ENCODE assay signal across 13 mouse cellular contexts in the genomic region with DNA sequence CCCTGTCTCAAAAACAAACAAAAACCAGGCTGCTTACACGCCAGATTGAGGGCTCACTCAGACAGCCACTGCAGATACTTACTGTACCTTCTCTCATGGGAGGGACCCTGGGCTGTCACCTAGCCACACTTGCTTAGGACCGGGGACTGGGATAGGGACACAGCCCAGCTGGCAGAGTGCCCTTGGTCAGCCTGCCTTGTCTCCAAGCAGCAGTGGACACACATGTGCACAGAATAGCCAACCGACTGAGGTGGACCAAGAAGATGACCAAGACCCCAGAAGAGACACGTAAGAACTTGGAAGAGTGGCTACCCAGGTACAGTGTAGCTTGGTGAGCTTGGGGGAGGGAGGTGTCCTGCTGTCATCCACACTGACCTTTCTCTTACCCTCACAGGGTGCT. TPM values are rescaled to one million over a fixed set of nuclear protein-coding genes. Genes with fewer than 3 reads are reported as not detected.
A peak's percentile ranks its signal among the peaks of the same experiment; 100 is the strongest.
DNase-seq lines count a peak whose midpoint lies in the region; ATAC-seq lines count a peak whose summit lies in the region.
"Had no signal": no experiment of that assay in that cellular context is flagged by ENCODE, and none has a peak within 500 bp of the region (broad histone marks: within the 10 kb centered on the region; RNA-seq: fewer than 3 reads in every experiment).

No protein-coding gene starts in this region.

- H3K9me3 ChIP-seq in heart, embryonic 10.5 days, result no peaks in the 10 kb centered on the region
- no peaks in the 10 kb centered on the region for H3K9me3 ChIP-seq in embryonic facial prominence, embryonic 11.5 days (replicated peaks; ENCODE audit: control insufficient read depth, low read length)
- H3K9me3 ChIP-seq in intestine, embryonic 14.5 days (ENCODE audit: control insufficient read depth, low read length), result no peaks in the 10 kb centered on the region
- no peaks in the 10 kb centered on the region for H3K9me3 ChIP-seq in lung, embryonic 16.5 days (ENCODE audit: control insufficient read depth, low read length)
- H3K9me3 ChIP-seq: hindbrain, embryonic 15.5 days had no signal

- no peak overlapping the region for H3K4me2 ChIP-seq in embryonic facial prominence, embryonic 11.5 days (ENCODE audit: low read depth, low read length)
- no peak overlapping the region for H3K4me2 ChIP-seq in intestine, embryonic 14.5 days (ENCODE audit: low read length)
- H3K4me2 ChIP-seq in lung, embryonic 16.5 days (ENCODE audit: low read depth, low read length), result no peak overlapping the region
- H3K4me2 ChIP-seq: hindbrain, embryonic 15.5 days had no signal

- peaks cover 33% of the 10 kb centered on the region for H3K36me3 ChIP-seq in heart, embryonic 10.5 days
- no peaks in the 10 kb centered on the region for H3K36me3 ChIP-seq in embryonic facial prominence, embryonic 11.5 days (replicated peaks; ENCODE audit: control insufficient read depth, insufficient read depth, low read depth, low read length)
- H3K36me3 ChIP-seq in intestine, embryonic 14.5 days (ENCODE audit: control insufficient read depth, insufficient read depth, low read length), result peaks cover 13% of the 10 kb centered on the region
- H3K36me3 ChIP-seq in lung, embryonic 16.5 days (ENCODE audit: control insufficient read depth, insufficient read depth, low read length), result peaks cover 5% of the 10 kb centered on the region

- no peak overlapping the region for H3K9ac ChIP-seq in embryonic facial prominence, embryonic 11.5 days (replicated peaks; ENCODE audit: low read length)
- H3K9ac ChIP-seq in intestine, embryonic 14.5 days (ENCODE audit: low read length), result no peak overlapping the region
- H3K9ac ChIP-seq in lung, embryonic 16.5 days (ENCODE audit: low read length), result no peak overlapping the region
- H3K9ac ChIP-seq: hindbrain, embryonic 15.5 days had no signal

- 87% methylated on average over 4 of the region's 4 CpGs for WGBS in heart, embryonic 10.5 days
- 87% methylated on average over 4 of the region's 4 CpGs for WGBS in embryonic facial prominence, embryonic 11.5 days
- 86% methylated on average over 4 of the region's 4 CpGs for WGBS in intestine, embryonic 14.5 days
- 73% methylated on average over 4 of the region's 4 CpGs for WGBS in lung, embryonic 16.5 days

- no peak for ATAC-seq in embryonic facial prominence, embryonic 11.5 days (replicated peaks; ENCODE audit: insufficient number of reproducible peaks, low FRiP score, low TSS enrichment, low read depth)
- ATAC-seq in intestine, embryonic 14.5 days (replicated peaks; ENCODE audit: low FRiP score, low TSS enrichment, low read depth), result no peak
- ATAC-seq in lung, embryonic 16.5 days (ENCODE audit: low read depth), result no peak

- intact Hi-C loops in heart, postnatal 14 days (cut with DNase I), result no loop called here
- intact Hi-C loops in left cerebral cortex, postnatal 10 days (cut with DNase I), result no loop called here

- no peak for DNase-seq in heart, embryonic 10.5 days (ENCODE audit: low spot score)
- DNase-seq in heart, postnatal 14 days, result no peak
- DNase-seq in embryonic facial prominence, embryonic 11.5 days (ENCODE audit: low spot score), result no peak
- no peak for DNase-seq in intestine, embryonic 14.5 days (ENCODE audit: low spot score)
- DNase-seq in left cerebral cortex, postnatal 10 days (ENCODE audit: extremely low spot score in 1 of 2, low spot score in 2 of 2), result no peak
- no peak for DNase-seq in frontal cortex, postnatal 14 days (ENCODE audit: low spot score in 2 of 2)
- DNase-seq in embryo, embryonic 11 days, result no peak
- DNase-seq: adrenal gland, postnatal 25 days; cerebellum, adult 2 months; gastrocnemius, postnatal 25 days had no signal

- no peak overlapping the region for H3K4me3 ChIP-seq in heart, embryonic 10.5 days
- H3K4me3 ChIP-seq in embryonic facial prominence, embryonic 11.5 days (ENCODE audit: low read depth, low read length), result no peak overlapping the region
- no peak overlapping the region for H3K4me3 ChIP-seq in intestine, embryonic 14.5 days (ENCODE audit: low read depth, low read length)
- no peak overlapping the region for H3K4me3 ChIP-seq in lung, embryonic 16.5 days (ENCODE audit: low read length)
- H3K4me3 ChIP-seq: hindbrain, embryonic 15.5 days had no signal

- peak overlapping the region; percentile 65; the same call in 1 of the 2 replicates for H3K27ac ChIP-seq in heart, embryonic 10.5 days
- H3K27ac ChIP-seq in embryonic facial prominence, embryonic 11.5 days (replicated peaks; ENCODE audit: low read depth, low read length), result peak overlapping the region; percentile 91; the same call in 1 of the 2 replicates
- peak overlapping the region; percentile 43 for H3K27ac ChIP-seq in intestine, embryonic 14.5 days (ENCODE audit: low read depth)
- H3K27ac ChIP-seq in lung, embryonic 16.5 days (ENCODE audit: low read length), result peak overlapping the region; percentile 40
- H3K27ac ChIP-seq: hindbrain, embryonic 15.5 days; macrophage had no signal

- H3K4me1 ChIP-seq in heart, embryonic 10.5 days, result peaks cover 56% of the 10 kb centered on the region
- H3K4me1 ChIP-seq in embryonic facial prominence, embryonic 11.5 days (ENCODE audit: control insufficient read depth, insufficient read depth, low read length), result peaks cover 8% of the 10 kb centered on the region
- H3K4me1 ChIP-seq in intestine, embryonic 14.5 days (replicated peaks; ENCODE audit: control insufficient read depth, insufficient read depth, low read length), result peaks cover 21% of the 10 kb centered on the region
- peaks cover 13% of the 10 kb centered on the region for H3K4me1 ChIP-seq in lung, embryonic 16.5 days (replicated peaks; ENCODE audit: control insufficient read depth, insufficient read depth, low read length)

- H3K27me3 ChIP-seq in heart, embryonic 10.5 days (ENCODE audit: insufficient read depth, poor library complexity, severe bottlenecking), result peaks cover 84% of the 10 kb centered on the region
- no peaks in the 10 kb centered on the region for H3K27me3 ChIP-seq in embryonic facial prominence, embryonic 11.5 days (ENCODE audit: control insufficient read depth, insufficient read depth, low read length)
- no peaks in the 10 kb centered on the region for H3K27me3 ChIP-seq in intestine, embryonic 14.5 days (replicated peaks; ENCODE audit: control insufficient read depth, insufficient read depth, low read length)
- H3K27me3 ChIP-seq in lung, embryonic 16.5 days (ENCODE audit: control insufficient read depth, insufficient read depth, low read depth, low read length), result no peaks in the 10 kb centered on the region
- H3K27me3 ChIP-seq: hindbrain, embryonic 15.5 days had no signal

RNA-seq across cellular contexts. Expression of a gene that starts 5.7 kb away (rescaled TPM):
- polyA plus RNA-seq in heart, embryonic 10.5 days (2016; fragmentation: Nextera tagmentation; extraction: Ambion mirVana), result 15.0 and 19.8 TPM in 2 replicates
- 1 to 10 TPM; 2.1 to 4.1 TPM for total RNA-seq in heart, postnatal 14 days (2021)
- polyA plus RNA-seq in embryonic facial prominence, embryonic 11.5 days (2014; fragmentation: Nextera tagmentation; extraction: Ambion mirVana), result 18.6 and 22.9 TPM in 2 replicates
- 18.6 and 22.9 TPM in 2 replicates for polyA plus RNA-seq in intestine, embryonic 14.5 days (2014; fragmentation: Nextera tagmentation; extraction: Ambion mirVana)
- polyA plus RNA-seq in lung, embryonic 16.5 days (2015; fragmentation: Nextera tagmentation; extraction: Ambion mirVana), result 17.6 and 17.9 TPM in 2 replicates
- total RNA-seq in left cerebral cortex, postnatal 10 days (2021), result 1 to 10 TPM; 4.6 to 5.9 TPM

RNA-seq across cellular contexts. Expression of a gene that starts 5.8 kb away (rescaled TPM):
- polyA plus RNA-seq in heart, embryonic 10.5 days (2016; fragmentation: Nextera tagmentation; extraction: Ambion mirVana), result 56.9 and 66.4 TPM in 2 replicates
- total RNA-seq in heart, postnatal 14 days (2021), result 10 to 100 TPM; 76.7 to 88.2 TPM
- polyA plus RNA-seq in embryonic facial prominence, embryonic 11.5 days (2014; fragmentation: Nextera tagmentation; extraction: Ambion mirVana), result 46.2 and 56.4 TPM in 2 replicates
- 55.8 and 59.3 TPM in 2 replicates for polyA plus RNA-seq in intestine, embryonic 14.5 days (2014; fragmentation: Nextera tagmentation; extraction: Ambion mirVana)
- 54.0 and 58.2 TPM in 2 replicates for polyA plus RNA-seq in lung, embryonic 16.5 days (2015; fragmentation: Nextera tagmentation; extraction: Ambion mirVana)
- 100 to 1,000 TPM; 130 to 143 TPM for total RNA-seq in left cerebral cortex, postnatal 10 days (2021)

RNA-seq across cellular contexts. Expression of a gene that starts 11.9 kb away (rescaled TPM):
- polyA plus RNA-seq in heart, embryonic 10.5 days (2016; fragmentation: Nextera tagmentation; extraction: Ambion mirVana), result 51.5 and 51.9 TPM in 2 replicates
- 100 to 1,000 TPM; 134 TPM for total RNA-seq in heart, postnatal 14 days (2021)
- 48.3 and 50.2 TPM in 2 replicates for polyA plus RNA-seq in embryonic facial prominence, embryonic 11.5 days (2014; fragmentation: Nextera tagmentation; extraction: Ambion mirVana)
- polyA plus RNA-seq in intestine, embryonic 14.5 days (2014; fragmentation: Nextera tagmentation; extraction: Ambion mirVana), result 51.7 and 58.2 TPM in 2 replicates
- 95.5 and 98.1 TPM in 2 replicates for polyA plus RNA-seq in lung, embryonic 16.5 days (2015; fragmentation: Nextera tagmentation; extraction: Ambion mirVana)
- 10 to 100 TPM; 55.0 to 55.2 TPM for total RNA-seq in left cerebral cortex, postnatal 10 days (2021)
- polyA plus RNA-seq: macrophage had no signal

RNA-seq across cellular contexts. Expression of a gene that starts 20.0 kb away (rescaled TPM):
- polyA plus RNA-seq in heart, embryonic 10.5 days (2016; fragmentation: Nextera tagmentation; extraction: Ambion mirVana), result 0.28 TPM in 1 of 2 replicates, not detected in the other
- not detected for total RNA-seq in heart, postnatal 14 days (2021)
- 0.48 TPM in 1 of 2 replicates, not detected in the other for polyA plus RNA-seq in embryonic facial prominence, embryonic 11.5 days (2014; fragmentation: Nextera tagmentation; extraction: Ambion mirVana)
- not detected in 2 replicates for polyA plus RNA-seq in intestine, embryonic 14.5 days (2014; fragmentation: Nextera tagmentation; extraction: Ambion mirVana)
- polyA plus RNA-seq in lung, embryonic 16.5 days (2015; fragmentation: Nextera tagmentation; extraction: Ambion mirVana), result 1.1 and 2.3 TPM in 2 replicates
- not detected for total RNA-seq in left cerebral cortex, postnatal 10 days (2021)
- total RNA-seq: adrenal gland, postnatal 25 days; gastrocnemius, postnatal 25 days had no signal
- polyA plus RNA-seq: cerebellum, adult 2 months; macrophage had no signal

RNA-seq across cellular contexts. Expression of a gene that starts 31.3 kb away (rescaled TPM):
- 22.3 and 26.2 TPM in 2 replicates for polyA plus RNA-seq in heart, embryonic 10.5 days (2016; fragmentation: Nextera tagmentation; extraction: Ambion mirVana)
- total RNA-seq in heart, postnatal 14 days (2021), result 10 to 100 TPM; 20.2 to 21.6 TPM
- 24.1 and 26.6 TPM in 2 replicates for polyA plus RNA-seq in embryonic facial prominence, embryonic 11.5 days (2014; fragmentation: Nextera tagmentation; extraction: Ambion mirVana)
- 28.0 and 30.6 TPM in 2 replicates for polyA plus RNA-seq in intestine, embryonic 14.5 days (2014; fragmentation: Nextera tagmentation; extraction: Ambion mirVana)
- 15.0 and 18.1 TPM in 2 replicates for polyA plus RNA-seq in lung, embryonic 16.5 days (2015; fragmentation: Nextera tagmentation; extraction: Ambion mirVana)
- total RNA-seq in left cerebral cortex, postnatal 10 days (2021), result 10 to 100 TPM; 37.2 to 38.1 TPM

Comparison
In these comparisons a context has a peak if more than half of its experiments do, and no peak if none do; other contexts are left out.
1. H3K27ac ChIP-seq: peak in every context shown above with its lines; median percentile 91 in embryonic facial prominence, embryonic 11.5 days; 65 in heart, embryonic 10.5 days; 43 in intestine, embryonic 14.5 days; 40 in lung, embryonic 16.5 days.